Mouse (Mus musculus) intestine, embryonic 14.5 days (tissue): Measurements from ENCODE around the gene Ppwd1. TPM values are rescaled to one million over a fixed set of nuclear protein-coding genes. Genes with fewer than 3 reads are reported as not detected.
A peak's percentile ranks its signal among the peaks of the same experiment; 100 is the strongest.
"Not testable (repeated sequence)": the region's sequence is repeated elsewhere in the genome, so short reads cannot be mapped to it uniquely, and the experiment has no call there.

ENCODE experiments used
- ATAC-seq: fragments of 200-750 bp; cut with Nextera tagmentation; replicated peaks from 2 replicates; pipeline ENCODE4 v1.8.0; 2017; ENCODE audit warnings: low read depth, moderate number of reproducible peaks, moderate TSS enrichment, moderate library complexity; ENCODE audit not compliant: low FRiP score, low TSS enrichment
- DNase-seq: peaks from one replicate; pipeline ENCODE4 v3.0.0-alpha.2; 2018; ENCODE audit warnings: low spot score
- H3K27ac ChIP-seq: fragments of 300-500 bp; sonication (generic); 2 replicates; pipeline ENCODE4 v1.5.1; 2014; ENCODE audit warnings: low read depth, mild to moderate bottlenecking, control low read depth
- H3K27me3 ChIP-seq: fragments of 300-500 bp; sonication (generic); replicated peaks from 2 replicates; pipeline ENCODE4 v1.6.1; 2014; ENCODE audit warnings: low read length, control low read depth; ENCODE audit not compliant: control insufficient read depth, insufficient read depth
- H3K36me3 ChIP-seq: fragments of 300-500 bp; sonication (generic); 2 replicates; pipeline ENCODE4 v1.6.1; 2014; ENCODE audit warnings: low read length, control low read depth; ENCODE audit not compliant: control insufficient read depth, insufficient read depth
- H3K4me1 ChIP-seq: fragments of 300-500 bp; sonication (generic); replicated peaks from 2 replicates; pipeline ENCODE4 v1.6.1; 2014; ENCODE audit warnings: low read length, control low read depth, mixed read lengths; ENCODE audit not compliant: control insufficient read depth, insufficient read depth
- H3K4me2 ChIP-seq: fragments of 300-500 bp; sonication (generic); 2 replicates; pipeline ENCODE4 v1.6.1; 2014; ENCODE audit warnings: low read length
- H3K4me3 ChIP-seq: fragments of 300-500 bp; sonication (generic); 2 replicates; pipeline ENCODE4 v1.5.1; 2014; ENCODE audit warnings: low read depth, low read length, control low read depth, mixed read lengths
- H3K9ac ChIP-seq: fragments of 300-500 bp; sonication (generic); 2 replicates; pipeline ENCODE4 v1.6.1; 2014; ENCODE audit warnings: mild to moderate bottlenecking, low read length
- H3K9me3 ChIP-seq: fragments of 300-500 bp; sonication (generic); 2 replicates; pipeline ENCODE4 v1.6.1; 2016; ENCODE audit warnings: low read length, control low read depth; ENCODE audit not compliant: control insufficient read depth
- WGBS: fragments of 180-500 bp; shearing (Covaris S2); extraction: QIAGEN DNeasy Blood & Tissue Kit; methylation state at CpG from one replicate; pipeline ENCODE4 v1.1.7; 2014; 5-methylcytosine and 5-hydroxymethylcytosine counted together
- polyA plus RNA-seq: library from polyadenylated mRNA; unstranded; fragments of >200 nt; fragmentation: Nextera tagmentation; extraction: Ambion mirVana; gene quantifications from 2 replicates; pipeline ENCODE4 v1.2.1, GENCODE M21; 2014

The Ppwd1 gene
- 11.8 and 15.1 TPM in 2 replicates for polyA plus RNA-seq

GRCm38 (mm10) chr13:104228384-104229066 is at the start of gene Ppwd1, which contains the start of gene Cenpk:
TSS of gene Ppwd1 (minus strand) at chr13:104228843.
TSS of gene Cenpk (plus strand) at chr13:104228611.
- under 1% methylated on average over 55 of the region's 55 CpGs for WGBS
- Histone ChIP-seq H3K9ac (peak within 1 kb of the TSS; percentile 90), H3K9me3 (no peaks in the 10 kb centered on the region), H3K4me3 (peak within 1 kb of the TSS; percentile 88), H3K36me3 (peaks cover 17% of the 10 kb centered on the region), H3K27me3 (no peaks in the 10 kb centered on the region), H3K27ac (peak within 1 kb of the TSS; percentile 94), H3K4me1 (peaks cover 10% of the 10 kb centered on the region), H3K4me2 (peak within 1 kb of the TSS; percentile 81)
- peak; percentile 99 for DNase-seq
- peak; percentile 99 for ATAC-seq

GRCm38 (mm10) chr13:104258997-104259396 is 30.4 kb upstream of the Ppwd1 start:
- Histone ChIP-seq H3K4me2 (no peak overlapping the region), H3K9me3 (no peaks in the 10 kb centered on the region), H3K9ac (no peak overlapping the region), H3K36me3 (no peaks in the 10 kb centered on the region), H3K27me3 (no peaks in the 10 kb centered on the region), H3K4me1 (no peaks in the 10 kb centered on the region), H3K4me3 (no peak overlapping the region), H3K27ac (no peak overlapping the region)
- DNase-seq (no peak), ATAC-seq (no peak)
- 90% methylated on average over 3 of the region's 3 CpGs for WGBS

- peaks cover 13% of the 10 kb centered on the region for H3K36me3 ChIP-seq
- ATAC-seq (peak; percentile 59), DNase-seq (no peak)
- H3K4me3 ChIP-seq, result peak overlapping the region; percentile 88
- 5% methylated on average over 15 of the region's 15 CpGs for WGBS
- H3K27ac ChIP-seq, result peak overlapping the region; percentile 94; the same call in 1 of the 2 replicates
- peaks cover 10% of the 10 kb centered on the region for H3K4me1 ChIP-seq
- H3K27me3 ChIP-seq, result no peaks in the 10 kb centered on the region
- no peaks in the 10 kb centered on the region for H3K9me3 ChIP-seq
- H3K9ac ChIP-seq, result peak overlapping the region; percentile 90
- H3K4me2 ChIP-seq, result peak overlapping the region; percentile 81
These were observed 538 bp upstream of the Ppwd1 start for GRCm38 (mm10) chr13:104229181-104229580.

- peak overlapping the region; percentile 90 for H3K9ac ChIP-seq
- no peaks in the 10 kb centered on the region for H3K9me3 ChIP-seq
- DNase-seq (no peak), ATAC-seq (no peak)
- H3K36me3 ChIP-seq, result peaks cover 10% of the 10 kb centered on the region
- H3K4me1 ChIP-seq, result peaks cover 10% of the 10 kb centered on the region
- peak overlapping the region; percentile 81 for H3K4me2 ChIP-seq
- H3K27me3 ChIP-seq, result no peaks in the 10 kb centered on the region
- peak overlapping the region; percentile 88 for H3K4me3 ChIP-seq
- WGBS, result 53% methylated on average over 3 of the region's 3 CpGs
- H3K27ac ChIP-seq, result no peak overlapping the region
These were observed 1.2 kb downstream of the Ppwd1 start for GRCm38 (mm10) chr13:104227478-104227877.

- Histone ChIP-seq H3K4me3 (no peak overlapping the region), H3K36me3 (peaks cover 63% of the 10 kb centered on the region), H3K4me2 (no peak overlapping the region), H3K27me3 (no peaks in the 10 kb centered on the region), H3K4me1 (no peaks in the 10 kb centered on the region), H3K27ac (no peak overlapping the region), H3K9me3 (no peaks in the 10 kb centered on the region), H3K9ac (no peak overlapping the region)
- 58% methylated on average over 1 of the region's 1 CpGs for WGBS
- no peak for DNase-seq
- ATAC-seq, result no peak
These were observed 24.3 kb downstream of the Ppwd1 start for GRCm38 (mm10) chr13:104204313-104204712.

GRCm38 (mm10) chr13:104195891-104196290 is 32.8 kb downstream of the Ppwd1 start:
- H3K9me3 ChIP-seq, DNase-seq, H3K27ac ChIP-seq, H3K9ac ChIP-seq, H3K27me3 ChIP-seq, H3K4me2 ChIP-seq, ATAC-seq, H3K4me1 ChIP-seq, H3K4me3 ChIP-seq: not testable (repeated sequence)
- peaks cover 46% of the 10 kb centered on the region for H3K36me3 ChIP-seq

GRCm38 (mm10) chr13:104187357-104187756 is 41.3 kb downstream of the Ppwd1 start:
- WGBS, result 84% methylated on average over 4 of the region's 4 CpGs
- no peak overlapping the region for H3K9ac ChIP-seq
- H3K4me3 ChIP-seq, result no peak overlapping the region
- DNase-seq, result no peak
- H3K36me3 ChIP-seq, result peaks cover 63% of the 10 kb centered on the region
- H3K4me2 ChIP-seq, result no peak overlapping the region
- H3K27ac ChIP-seq, result no peak overlapping the region
- no peaks in the 10 kb centered on the region for H3K27me3 ChIP-seq
- no peaks in the 10 kb centered on the region for H3K9me3 ChIP-seq
- ATAC-seq, result no peak
- no peaks in the 10 kb centered on the region for H3K4me1 ChIP-seq

GRCm38 (mm10) chr13:104179176-104179888 is 49.3 kb downstream of the Ppwd1 start:
- Histone ChIP-seq H3K36me3 (peaks cover 23% of the 10 kb centered on the region), H3K4me1 (peaks cover 14% of the 10 kb centered on the region), H3K9me3 (no peaks in the 10 kb centered on the region), H3K9ac (peak overlapping the region; percentile 77), H3K27ac (no peak overlapping the region), H3K4me2 (peak overlapping the region; percentile 64), H3K27me3 (no peaks in the 10 kb centered on the region), H3K4me3 (peak overlapping the region; percentile 73)
- ATAC-seq, result no peak
- no peak for DNase-seq
- WGBS, result 19% methylated on average over 13 of the region's 13 CpGs
